Mouse (Mus musculus) kidney, adult 2 months (tissue): Measurements from ENCODE around the gene Uimc1. TPM values are rescaled to one million over a fixed set of nuclear protein-coding genes. Genes with fewer than 3 reads are reported as not detected.

Experiments used
- DNase-seq: peaks from one replicate; pipeline ENCODE4 v3.0.0; 2021
- H3K27ac ChIP-seq: fragments of 200-500 bp; 2 replicates; pipeline ENCODE4 v1.5.1; 2012; ENCODE audit warnings: low read depth, low read length, control low read depth, inconsistent platforms; ENCODE audit not compliant: insufficient read depth
- H3K27me3 ChIP-seq: fragments of 200-500 bp; replicated peaks from 2 replicates; pipeline ENCODE4 v1.6.1; 2012; ENCODE audit warnings: mild to moderate bottlenecking, moderate library complexity, low read length, inconsistent platforms; ENCODE audit not compliant: control insufficient read depth, insufficient read depth
- H3K36me3 ChIP-seq: fragments of 200-500 bp; 2 replicates; pipeline ENCODE4 v1.6.1; 2012; ENCODE audit warnings: mild to moderate bottlenecking, moderate library complexity, low read length, inconsistent platforms; ENCODE audit not compliant: control insufficient read depth, insufficient read depth
- H3K4me1 ChIP-seq: fragments of 200-500 bp; 2 replicates; pipeline ENCODE4 v1.6.1; 2011; ENCODE audit warnings: low read length; ENCODE audit not compliant: control insufficient read depth, insufficient read depth
- H3K4me3 ChIP-seq: fragments of 200-500 bp; 2 replicates; pipeline ENCODE4 v1.5.1; 2011; ENCODE audit warnings: mild to moderate bottlenecking, low read depth, low read length, control low read depth; ENCODE audit not compliant: insufficient read depth
- CTCF ChIP-seq: fragments of 200-500 bp; conservative IDR thresholded peaks from 2 replicates; pipeline ENCODE4 v1.5.1; 2011; ENCODE audit warnings: low read depth, mild to moderate bottlenecking, control low read depth, low read length, moderate library complexity, mixed read lengths; ENCODE audit not compliant: insufficient read depth, insufficient read length
- POLR2A ChIP-seq: fragments of 200-500 bp; IDR thresholded peaks from one replicate; pipeline ENCODE4 v1.6.1; 2011; ENCODE audit warnings: low read depth, low read length, control low read depth
- WGBS: fragments of 180-500 bp; shearing (Covaris S2); methylation state at CpG from one replicate; pipeline ENCODE4 v1.1.7; 2018; 5-methylcytosine and 5-hydroxymethylcytosine counted together
- polyA plus RNA-seq: library from polyadenylated mRNA; depleted of rRNA; stranded (reverse); fragments of >200 nt; gene quantifications from 2 replicates; pipeline ENCODE4 v1.2.3, GENCODE M21; 2012

The Uimc1 gene
- polyA plus RNA-seq, 1 experiment, result 6.5 TPM

- peaks cover 5% of the 10 kb centered on the region for H3K4me1 ChIP-seq
- no peak for DNase-seq
Measured at GRCm38 (mm10) chr13:55107116-55107515, 7.0 kb upstream of the Uimc1 start.

GRCm38 (mm10) chr13:55105953-55106691, 6.0 kb upstream of the Uimc1 start:
- Histone ChIP-seq H3K4me3 (peak overlapping the region; percentile 71), H3K4me1 (peaks cover 5% of the 10 kb centered on the region), H3K36me3 (no peaks in the 10 kb centered on the region), H3K27ac (no peak overlapping the region), H3K27me3 (no peaks in the 10 kb centered on the region)
- TF ChIP-seq POLR2A (no peak), CTCF (no peak)
- WGBS, result 19% methylated on average over 8 of the region's 8 CpGs
- peak; percentile 15 for DNase-seq

More at GRCm38 (mm10) chr13:55107116-55107515, 7.0 kb upstream of the Uimc1 start:
- no peaks in the 10 kb centered on the region for H3K27me3 ChIP-seq
- no peak overlapping the region for H3K4me3 ChIP-seq
- H3K27ac ChIP-seq, result no peak overlapping the region
- no peaks in the 10 kb centered on the region for H3K36me3 ChIP-seq
- TF ChIP-seq POLR2A (no peak), CTCF (no peak)
- WGBS, result 86% methylated on average over 4 of the region's 4 CpGs

DNA sequence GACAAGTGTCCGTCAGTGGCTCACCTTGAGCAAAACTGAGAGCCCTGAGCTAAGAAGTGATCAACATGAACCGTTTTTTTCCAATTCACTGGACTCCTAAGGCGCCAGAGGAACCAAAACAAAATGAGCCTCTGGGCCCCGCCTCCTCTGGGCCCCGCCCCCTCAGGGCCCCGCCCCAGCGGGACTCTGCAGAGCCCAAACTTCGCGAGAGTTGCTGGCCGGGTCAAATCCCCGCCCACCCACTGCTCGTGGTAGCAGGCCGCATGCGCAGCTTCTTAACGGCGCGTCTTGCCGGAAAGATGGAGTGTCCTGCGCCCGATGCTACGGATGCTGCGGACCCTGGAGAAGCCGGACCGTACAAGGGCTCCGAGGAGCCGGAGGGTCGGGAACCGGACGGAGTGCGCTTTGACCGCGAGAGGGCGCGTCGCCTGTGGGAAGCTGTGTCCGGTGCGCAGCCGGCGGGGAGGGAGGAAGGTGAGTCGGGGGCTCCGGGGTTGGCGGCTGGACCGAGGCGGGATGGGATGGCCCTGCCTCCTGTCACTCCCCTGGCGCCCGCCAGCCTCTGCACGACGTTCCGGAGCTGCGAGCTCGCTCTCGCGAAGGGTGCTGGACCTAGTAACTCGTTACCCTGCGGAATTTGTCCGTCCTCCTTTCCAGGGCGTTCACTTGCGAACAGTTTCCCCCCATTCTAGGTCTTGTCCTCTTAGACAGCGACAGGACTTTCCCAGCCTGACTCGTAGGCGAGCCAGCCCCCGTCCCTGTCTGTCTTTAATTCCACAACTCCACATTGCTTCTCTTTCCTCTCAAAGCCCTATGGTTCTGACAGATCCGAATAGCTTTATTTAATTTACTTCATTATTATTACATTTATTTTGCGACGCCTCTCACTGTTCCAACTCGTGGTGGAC, 5.2 kb upstream of the Uimc1 start, which contains the start of gene Zfp346:
TSS of gene Zfp346 (plus strand) at position 267 of the 908 bp plus-strand sequence.
- peak within 1 kb of the TSS; percentile 19; the same call in 1 of the 2 replicates for H3K27ac ChIP-seq

DNA sequence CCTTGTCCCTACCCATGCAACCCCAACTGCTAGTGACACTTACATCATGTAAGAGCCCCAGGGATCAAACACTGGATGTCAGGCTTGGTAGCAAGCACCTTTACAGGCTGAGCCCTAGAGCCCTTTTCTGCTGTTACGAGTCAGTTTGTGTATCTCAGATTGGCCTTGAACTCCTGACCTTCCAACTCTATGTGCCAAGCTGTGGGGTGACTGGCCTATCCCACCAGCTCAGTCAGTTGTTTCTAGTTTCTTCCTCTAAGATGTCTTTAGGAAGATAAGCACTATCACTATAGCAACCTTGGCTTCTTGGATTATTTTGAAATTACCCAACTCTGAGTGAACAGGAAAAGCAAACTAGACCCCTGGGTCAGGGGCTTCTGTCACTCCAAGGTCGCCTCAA, 3.3 kb upstream of the Uimc1 start:
- H3K27ac ChIP-seq, result no peak overlapping the region
- no peaks in the 10 kb centered on the region for H3K36me3 ChIP-seq
- 70% methylated on average over 2 of the region's 2 CpGs for WGBS
- TF ChIP-seq CTCF (no peak), POLR2A (no peak)
- H3K4me3 ChIP-seq, result no peak overlapping the region
- H3K27me3 ChIP-seq, result no peaks in the 10 kb centered on the region
- H3K4me1 ChIP-seq, result peaks cover 5% of the 10 kb centered on the region
- no peak for DNase-seq

More for the DNA sequence above, 5.2 kb upstream of the Uimc1 start, which contains the start of gene Zfp346:
- Histone ChIP-seq H3K4me1 (peaks cover 5% of the 10 kb centered on the region), H3K36me3 (no peaks in the 10 kb centered on the region), H3K4me3 (peak within 1 kb of the TSS; percentile 71), H3K27me3 (no peaks in the 10 kb centered on the region)
- TF ChIP-seq POLR2A (peak; percentile 83), CTCF (no peak)
- under 1% methylated on average over 65 of the region's 66 CpGs for WGBS
- DNase-seq, result peak; percentile 99

GRCm38 (mm10) chr13:55102366-55102765, 2.3 kb upstream of the Uimc1 start:
- no peak for DNase-seq
- no peak for TF ChIP-seq POLR2A
- TF ChIP-seq CTCF, result no peak
- H3K27ac ChIP-seq, result no peak overlapping the region
- 94% methylated on average over 3 of the region's 3 CpGs for WGBS
- no peaks in the 10 kb centered on the region for H3K27me3 ChIP-seq
- no peak overlapping the region for H3K4me3 ChIP-seq
- no peaks in the 10 kb centered on the region for H3K36me3 ChIP-seq
- H3K4me1 ChIP-seq, result peaks cover 5% of the 10 kb centered on the region

- no peak overlapping the region for H3K27ac ChIP-seq
- no peak for TF ChIP-seq POLR2A
- no peak for TF ChIP-seq CTCF
Measured at GRCm38 (mm10) chr13:55101627-55102026, 1.5 kb upstream of the Uimc1 start.

More at GRCm38 (mm10) chr13:55101627-55102026, 1.5 kb upstream of the Uimc1 start:
- 90% methylated on average over 11 of the region's 11 CpGs for WGBS
- Histone ChIP-seq H3K4me3 (no peak overlapping the region), H3K4me1 (peaks cover 5% of the 10 kb centered on the region), H3K27me3 (no peaks in the 10 kb centered on the region), H3K36me3 (no peaks in the 10 kb centered on the region)
- DNase-seq, result no peak
